Mouse (Mus musculus): Measurements from ENCODE around the gene Tyk2.
A peak's percentile ranks its signal among the peaks of the same experiment; 100 is the strongest.

The Tyk2 gene

DNA sequence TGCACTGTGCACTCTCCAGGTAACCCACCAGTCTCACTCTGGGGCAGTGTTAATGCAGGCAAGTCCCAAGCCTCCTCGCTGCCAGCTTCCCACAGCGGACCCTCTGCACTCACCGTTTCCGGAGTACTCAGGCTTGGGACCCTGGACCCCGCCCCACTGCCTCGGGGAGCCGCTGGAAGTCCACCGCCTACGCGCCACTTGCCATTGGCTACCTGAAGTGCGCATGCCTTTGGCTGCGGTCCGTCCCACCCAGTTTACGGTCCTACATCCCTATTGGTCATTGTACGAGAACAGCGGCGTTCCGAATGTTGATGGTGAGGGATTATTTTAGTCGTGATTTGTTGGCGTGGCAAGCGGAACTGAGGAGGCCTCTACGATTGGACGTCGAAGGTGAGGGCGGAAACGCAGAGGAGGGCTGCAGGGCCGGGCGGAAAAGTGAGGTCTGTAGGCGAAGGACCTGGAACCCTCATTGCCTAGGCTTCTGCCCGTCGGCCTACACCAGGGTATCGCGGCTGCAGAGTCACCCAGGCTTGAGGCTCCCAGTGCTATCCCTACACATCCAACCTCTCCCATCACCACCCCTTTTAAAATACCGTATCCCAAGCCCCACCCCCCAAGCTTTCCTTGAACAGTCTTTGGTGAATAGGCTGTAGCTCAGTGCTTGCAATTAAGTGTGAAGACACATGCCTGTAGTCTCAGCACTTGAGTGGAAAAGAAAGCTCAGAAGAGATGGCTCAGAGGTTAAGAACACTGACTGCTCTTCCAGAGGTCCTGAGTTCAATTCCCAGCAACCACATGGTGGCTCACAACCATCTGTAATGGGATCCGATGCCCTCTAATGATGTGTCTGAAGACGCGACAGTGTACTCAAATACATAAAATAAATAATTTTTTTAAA, at the start of gene Tyk2:
Gene Tyk2 (minus strand): TSS at position 185 of the 898 bp plus-strand sequence.
- DNase-seq (ENCODE audit: low spot score): peak; percentile 100

DNA sequence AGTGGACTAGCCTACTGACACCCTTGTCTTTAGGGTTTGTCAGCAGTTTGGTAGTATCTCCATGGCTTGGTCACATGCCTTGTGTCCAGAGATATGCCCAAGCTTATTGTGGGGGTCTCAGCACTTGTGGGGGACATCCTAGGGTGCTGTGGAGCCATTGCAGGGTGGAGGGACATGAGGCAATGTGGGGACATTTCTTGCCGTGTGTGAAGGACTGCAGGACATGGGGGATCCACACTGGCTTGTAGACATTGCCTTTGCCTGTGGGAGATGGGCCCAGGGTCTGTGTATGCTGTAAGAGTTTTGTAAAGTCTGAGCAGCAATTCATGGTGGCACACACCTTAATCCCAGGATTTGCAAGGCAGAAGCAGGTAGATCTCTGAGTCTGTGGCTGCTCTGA, 49.8 kb upstream of the Tyk2 start:
- no peak for DNase-seq (ENCODE audit: low spot score)

DNA sequence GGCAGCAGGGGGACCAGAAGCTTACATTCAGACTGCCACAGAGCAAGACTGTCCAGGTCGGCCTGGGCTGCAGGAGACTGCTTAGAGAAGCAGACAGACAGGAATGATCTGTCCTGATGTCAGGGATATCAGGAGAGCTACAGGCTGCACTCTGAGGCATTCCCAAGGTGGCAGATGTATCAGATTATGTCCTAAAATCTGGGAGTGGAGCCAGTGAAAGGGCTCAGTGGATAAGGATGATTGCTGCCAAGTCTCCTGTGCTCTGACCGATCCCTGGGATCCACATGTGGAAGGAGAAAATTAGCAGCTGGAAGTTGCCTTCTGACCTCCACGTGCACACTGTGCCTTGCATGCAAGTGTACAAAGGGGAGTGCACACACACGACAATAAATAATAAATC, 49.4 kb upstream of the Tyk2 start:
- no peak for DNase-seq (ENCODE audit: low spot score)

DNA sequence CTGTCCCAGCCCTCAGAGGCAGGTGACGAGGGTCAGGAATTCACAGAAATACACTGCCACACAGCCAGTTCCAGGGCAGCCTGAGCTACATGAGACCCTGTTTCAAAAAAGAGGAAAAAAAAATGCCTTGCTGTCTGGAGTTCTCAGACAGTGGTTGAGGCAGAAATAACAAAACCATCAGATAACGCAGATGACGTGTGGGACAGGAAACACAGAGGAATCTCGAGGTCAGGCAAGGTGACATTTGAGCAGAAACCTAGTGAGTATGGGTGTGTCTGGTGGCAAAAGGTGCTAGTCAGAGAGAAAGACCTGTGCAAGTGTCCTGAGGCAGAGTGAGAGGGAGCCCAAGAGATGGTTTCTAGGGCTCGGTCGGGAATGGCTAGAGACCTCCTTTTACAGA, 41.3 kb upstream of the Tyk2 start:
- no peak for DNase-seq (ENCODE audit: low spot score)

DNA sequence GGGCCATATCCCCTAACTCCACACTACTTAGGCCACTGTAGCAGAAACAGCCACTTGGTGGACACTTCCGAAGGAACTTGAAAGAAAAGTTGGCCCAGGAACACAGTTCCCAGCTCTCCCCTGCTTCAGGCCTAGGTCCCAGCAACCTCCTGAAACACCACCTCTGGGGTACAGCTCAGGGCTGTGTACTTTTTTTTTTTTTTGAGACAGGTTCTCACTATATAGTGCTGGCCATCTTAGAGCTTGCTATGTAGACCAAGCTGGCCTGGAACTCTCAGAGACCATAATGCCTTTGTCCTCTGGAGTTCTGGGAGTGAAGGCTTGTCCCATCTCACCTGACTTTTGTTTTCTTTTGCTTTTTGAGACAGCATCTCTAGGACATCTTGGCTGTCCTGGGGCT, 38.1 kb upstream of the Tyk2 start:
- no peak for DNase-seq (ENCODE audit: low spot score)

DNA sequence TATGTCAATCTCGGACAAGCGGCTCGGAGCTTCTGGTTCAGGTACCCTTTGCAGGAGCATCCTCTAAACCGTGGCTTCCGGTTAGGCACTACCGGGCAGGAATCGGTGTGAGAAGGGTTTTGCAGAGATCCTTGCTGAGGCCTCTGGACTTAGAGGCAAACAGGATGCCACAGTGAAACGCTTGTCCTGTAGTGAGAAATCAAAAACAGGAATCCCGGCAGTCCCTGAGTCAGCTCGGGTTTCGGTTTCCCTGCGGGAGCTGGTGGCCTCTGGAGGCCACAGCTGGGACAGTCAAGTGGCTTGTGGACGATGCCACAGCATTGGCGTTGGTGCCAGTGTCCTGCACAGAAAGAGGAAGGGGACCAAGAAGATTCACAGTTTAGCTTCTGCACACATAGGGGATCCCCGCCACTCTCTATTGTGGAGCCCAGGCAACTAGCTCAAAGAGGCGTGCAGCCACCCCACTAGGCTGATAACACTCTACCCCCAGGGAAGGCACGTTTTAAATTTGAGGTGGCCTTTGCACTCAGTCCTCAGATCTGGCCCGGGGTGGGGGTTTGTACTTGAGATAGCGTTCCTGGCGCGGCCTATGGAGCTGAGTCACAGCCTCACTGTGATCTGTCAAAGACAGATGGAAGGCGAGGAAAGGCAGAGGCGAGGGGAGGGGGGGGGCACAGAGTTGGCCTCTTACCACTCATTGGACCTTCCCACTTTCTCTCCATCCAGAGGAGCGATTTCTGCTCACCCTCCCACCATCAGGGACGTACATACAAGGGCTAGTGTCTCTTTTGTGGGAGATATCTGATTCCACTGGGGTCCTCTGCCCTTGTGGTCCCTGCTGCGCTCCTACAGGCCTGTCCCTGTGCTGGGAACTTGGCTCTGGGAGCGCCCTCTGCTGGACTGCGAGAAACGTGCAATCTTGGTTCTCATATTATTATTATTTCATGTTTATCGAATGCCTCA, 37.4 kb upstream of the Tyk2 start:
- peak; percentile 85 for DNase-seq (ENCODE audit: low spot score)

DNA sequence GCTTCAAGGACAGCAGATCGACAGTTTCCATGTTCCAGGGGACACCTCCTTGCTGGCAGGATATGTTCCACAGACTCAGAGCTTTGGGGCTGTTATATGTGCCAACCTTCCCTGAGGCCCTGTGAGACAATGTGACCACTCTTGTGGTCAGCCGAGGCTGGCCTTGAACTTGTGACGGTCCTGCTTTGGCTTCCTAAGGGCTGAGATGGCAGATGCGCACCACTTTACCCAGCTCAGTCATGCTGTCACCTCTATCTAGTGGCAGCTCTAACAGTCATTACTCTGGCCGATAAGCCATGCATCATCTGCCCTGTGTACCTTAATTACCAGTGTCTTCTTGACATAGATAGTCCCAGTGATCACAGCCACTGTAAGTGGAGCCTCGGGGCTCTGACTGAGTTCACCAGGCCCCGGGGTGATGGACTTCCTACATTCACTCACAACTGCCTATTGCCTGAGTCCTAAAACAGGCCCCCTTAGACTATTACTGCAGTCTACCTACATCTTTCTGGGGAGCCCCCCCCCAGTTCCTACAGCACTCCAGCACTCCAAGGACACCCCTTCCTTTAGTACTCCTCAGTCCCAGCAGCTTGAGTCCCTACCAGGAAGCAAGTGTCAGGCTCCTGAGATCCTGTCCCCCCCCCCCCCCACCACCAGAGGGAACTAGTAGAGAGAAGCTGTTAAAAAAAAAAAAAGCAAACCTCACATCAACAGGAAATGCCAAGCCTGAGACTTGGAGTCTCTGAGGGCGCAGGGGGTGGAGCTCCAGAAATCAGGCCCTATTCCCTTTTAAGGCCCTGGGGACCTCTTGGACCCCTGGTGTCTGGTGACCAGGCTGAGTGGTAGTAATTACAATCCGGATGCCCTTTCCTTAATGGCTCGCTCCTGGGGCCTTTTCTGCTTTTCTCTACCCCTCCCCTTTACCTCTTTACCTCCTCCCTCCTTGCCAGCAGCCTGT, 36.4 kb upstream of the Tyk2 start:
- DNase-seq (ENCODE audit: low spot score): peak; percentile 66

DNA sequence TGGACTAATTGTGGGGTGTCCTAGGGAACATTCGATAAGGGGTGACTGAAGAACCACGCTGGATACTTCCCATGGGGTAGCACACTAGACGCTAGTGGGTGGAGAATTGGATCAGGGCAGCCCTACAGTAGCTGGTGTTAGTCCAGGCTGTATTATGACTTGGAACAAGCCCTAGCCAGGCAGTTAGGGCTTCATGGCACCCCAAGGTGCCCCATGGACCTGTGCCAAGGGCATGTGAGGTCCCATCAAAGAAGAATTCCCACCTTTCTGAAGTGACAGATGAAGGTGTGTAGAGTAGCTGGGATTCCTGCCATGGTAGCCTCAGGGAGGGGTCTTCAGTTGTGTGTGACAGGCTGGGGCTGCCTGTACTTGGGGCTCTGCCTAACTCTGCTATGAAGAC, 35.5 kb upstream of the Tyk2 start:
- DNase-seq (ENCODE audit: low spot score): no peak

DNA sequence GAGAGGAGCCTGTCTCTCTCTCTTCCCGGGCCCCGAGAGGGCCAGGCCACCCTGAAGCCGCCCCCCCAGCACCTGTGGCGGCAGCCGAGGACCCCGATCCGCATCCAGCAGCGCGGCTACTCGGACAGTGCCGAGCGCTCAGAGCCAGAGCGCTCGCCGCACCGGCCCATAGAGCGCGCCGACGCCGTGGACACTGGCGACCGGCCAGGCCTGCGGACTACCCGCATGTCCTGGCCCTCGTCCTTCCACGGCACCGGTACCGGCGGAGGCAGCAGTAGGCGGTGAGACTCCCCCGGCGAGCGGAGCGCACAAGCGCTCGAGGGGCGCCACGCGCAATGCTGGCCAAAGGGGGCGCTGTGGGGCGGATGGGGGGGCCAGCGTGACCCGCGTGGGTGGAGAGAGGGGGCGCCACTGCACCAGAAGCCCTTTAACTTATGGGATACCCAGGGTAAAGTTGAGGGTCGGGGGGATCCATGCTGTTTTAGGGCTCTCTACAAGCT, 35.0 kb upstream of the Tyk2 start:
- DNase-seq (ENCODE audit: low spot score): no peak

DNA sequence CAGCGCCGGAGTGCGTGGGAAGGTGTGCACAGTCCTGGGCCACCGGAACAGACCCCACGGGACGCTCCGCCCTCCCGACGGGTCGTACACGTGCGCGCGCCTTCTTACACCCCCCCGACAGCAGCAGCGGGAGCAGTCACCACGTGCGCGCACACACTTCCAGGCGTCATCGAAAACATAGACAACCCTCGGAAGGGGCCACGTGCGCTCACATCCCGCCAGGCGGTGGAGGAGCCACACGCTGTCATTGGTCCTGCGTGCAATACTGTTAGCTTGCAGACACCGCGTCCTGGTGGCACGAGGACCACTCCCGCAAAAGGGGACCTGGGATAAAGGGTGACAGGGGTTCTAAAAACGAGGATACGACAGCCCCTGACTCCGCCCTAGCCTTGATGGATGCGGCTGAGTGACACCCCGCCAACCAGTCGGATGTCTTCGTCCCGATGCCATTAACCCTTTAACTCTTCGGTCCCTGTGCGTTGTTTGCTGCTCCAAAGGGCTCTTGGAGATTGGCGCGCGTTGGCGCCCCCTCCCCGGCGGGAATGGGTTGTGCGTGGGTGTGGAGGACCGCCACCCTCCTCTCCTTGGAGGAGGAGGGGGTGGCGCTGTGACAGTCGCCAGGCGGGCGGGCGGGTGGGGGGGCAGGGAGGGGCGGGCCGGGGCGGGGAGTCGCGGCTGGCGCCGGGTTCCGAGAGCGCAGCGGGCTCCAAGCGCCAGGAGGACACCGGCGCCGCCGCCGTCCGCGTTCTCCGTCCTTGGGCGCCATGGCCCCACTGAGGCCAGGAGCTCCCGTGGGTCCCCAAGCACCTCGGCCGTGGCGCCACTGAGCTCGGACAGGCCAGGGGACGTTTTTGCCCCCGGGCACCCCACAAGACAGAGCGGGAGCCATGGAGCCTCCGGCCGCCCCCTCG, 34.3 kb upstream of the Tyk2 start, which contains the start of gene Pde4a:
Gene Pde4a (plus strand): TSS at position 674 of the 911 bp plus-strand sequence.
- DNase-seq (ENCODE audit: low spot score): peak; percentile 75

DNA sequence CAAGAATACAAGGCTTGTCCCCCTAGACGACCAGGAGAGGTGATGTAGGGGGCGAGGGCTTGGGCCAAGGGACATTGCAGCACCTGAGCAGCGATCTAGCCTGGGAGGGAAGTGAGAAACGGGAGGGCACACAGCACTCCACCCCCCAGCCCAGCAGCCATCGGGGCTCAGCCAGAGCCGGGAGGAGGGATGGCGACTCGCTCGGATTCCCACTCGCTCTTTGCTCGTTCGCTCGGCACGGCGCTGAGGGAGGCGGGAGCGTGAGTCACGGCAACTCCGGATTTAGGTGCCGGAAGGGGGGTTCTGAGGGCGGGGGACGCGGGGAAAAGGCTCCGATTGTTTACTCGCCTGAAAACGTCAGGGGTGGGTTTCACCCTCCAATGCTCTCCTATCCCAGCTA, 33.0 kb upstream of the Tyk2 start:
- DNase-seq (ENCODE audit: low spot score): peak; percentile 33

DNA sequence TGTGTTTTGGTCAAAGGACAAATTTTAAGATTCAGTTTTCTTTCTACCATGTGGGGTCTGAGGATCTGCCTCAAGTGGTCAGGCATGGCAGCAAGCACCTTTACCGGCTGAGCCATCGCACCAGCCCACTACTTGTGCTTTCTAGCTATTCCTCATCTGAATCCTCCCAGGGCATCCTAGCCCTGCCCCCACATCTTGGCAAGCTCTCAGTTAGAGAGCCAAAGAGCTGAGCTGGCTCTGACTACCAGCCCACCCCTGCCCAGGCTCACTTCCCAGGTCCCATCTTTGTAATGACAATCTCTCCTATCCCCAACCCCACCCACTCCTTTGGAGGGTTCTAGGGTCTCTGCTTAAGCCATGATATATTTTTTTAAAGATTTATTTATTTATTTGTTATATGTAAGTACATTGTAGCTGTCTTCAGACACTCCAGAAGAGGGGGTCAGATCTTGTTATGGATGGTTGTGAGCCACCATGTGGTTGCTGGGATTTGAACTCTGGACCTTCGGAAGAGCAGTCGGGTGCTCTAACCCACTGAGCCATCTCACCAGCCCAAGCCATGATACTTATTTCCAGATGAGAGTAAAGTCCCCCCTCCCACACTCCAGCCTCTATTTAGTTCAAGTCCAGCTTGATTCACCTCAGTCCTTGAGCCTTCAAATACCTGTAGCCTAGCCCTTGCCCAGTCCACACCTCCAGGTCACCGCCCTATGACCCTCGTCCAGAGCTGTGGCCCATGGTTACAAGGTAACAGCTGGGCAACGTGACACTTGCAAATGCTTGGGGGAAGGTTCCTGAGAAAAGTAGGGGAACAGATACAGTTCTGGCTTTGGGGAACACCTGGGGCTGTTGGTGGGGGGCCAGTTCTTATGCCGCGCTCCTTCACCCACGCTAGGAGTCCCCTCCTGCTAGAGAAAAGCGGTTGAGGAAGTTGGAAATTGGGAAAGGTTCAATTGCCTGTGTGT, 32.3 kb upstream of the Tyk2 start:
- no peak for DNase-seq (ENCODE audit: low spot score)

DNA sequence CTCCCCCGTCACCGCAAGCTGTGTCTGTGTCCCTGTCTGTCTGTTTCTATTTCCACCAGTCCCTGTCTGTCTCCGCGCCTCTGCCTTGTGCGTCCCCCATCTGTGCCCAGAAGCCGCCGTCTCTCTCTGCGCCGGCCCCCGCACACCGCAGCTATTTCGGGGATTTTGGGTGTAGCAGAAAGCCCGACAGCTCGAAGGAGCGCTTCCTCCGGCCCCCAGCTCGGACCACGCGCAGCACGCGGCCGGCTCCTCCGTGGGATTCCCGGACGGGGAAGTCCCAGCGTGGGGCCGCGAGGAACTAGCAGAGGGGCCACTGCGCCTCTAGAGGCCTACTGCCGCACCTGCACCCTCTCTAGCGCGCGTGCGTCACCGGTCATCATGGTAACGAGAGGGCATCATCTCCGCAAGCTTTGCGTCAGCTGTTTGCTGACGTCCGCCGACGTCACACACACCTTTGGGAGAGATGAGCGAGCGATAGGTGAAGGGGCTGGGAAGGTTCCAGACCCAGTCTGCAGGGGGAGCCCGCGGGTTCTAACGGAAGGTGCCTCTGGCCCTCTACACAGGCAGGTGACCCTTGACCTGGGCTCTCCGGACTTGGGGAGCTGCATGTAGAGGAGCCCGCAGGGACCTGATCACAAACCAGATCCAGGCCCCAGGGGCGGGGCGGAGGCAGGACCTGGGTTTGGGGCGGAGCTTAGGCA, 30.3 kb upstream of the Tyk2 start:
- peak; percentile 94 for DNase-seq (ENCODE audit: low spot score)

DNA sequence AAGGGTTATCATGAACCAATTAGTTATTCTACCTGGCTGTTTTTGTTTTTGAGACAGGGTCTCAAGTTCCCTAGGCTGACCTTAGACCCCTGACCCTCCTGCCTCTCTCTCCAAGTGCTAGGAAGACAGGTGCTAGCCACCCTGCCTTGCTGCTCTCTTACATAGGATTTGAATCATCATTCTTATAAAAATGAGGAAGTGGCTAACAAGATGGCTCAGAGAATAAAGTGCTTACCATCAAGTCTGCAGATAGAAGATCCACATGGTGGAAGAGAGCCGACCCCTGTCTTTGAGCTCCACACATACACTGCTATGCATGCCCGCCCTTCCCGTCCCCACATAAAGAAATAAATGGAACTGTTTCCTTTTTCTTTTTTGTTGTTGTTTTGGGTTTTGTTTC, 23.7 kb upstream of the Tyk2 start:
- no peak for DNase-seq (ENCODE audit: low spot score)

DNA sequence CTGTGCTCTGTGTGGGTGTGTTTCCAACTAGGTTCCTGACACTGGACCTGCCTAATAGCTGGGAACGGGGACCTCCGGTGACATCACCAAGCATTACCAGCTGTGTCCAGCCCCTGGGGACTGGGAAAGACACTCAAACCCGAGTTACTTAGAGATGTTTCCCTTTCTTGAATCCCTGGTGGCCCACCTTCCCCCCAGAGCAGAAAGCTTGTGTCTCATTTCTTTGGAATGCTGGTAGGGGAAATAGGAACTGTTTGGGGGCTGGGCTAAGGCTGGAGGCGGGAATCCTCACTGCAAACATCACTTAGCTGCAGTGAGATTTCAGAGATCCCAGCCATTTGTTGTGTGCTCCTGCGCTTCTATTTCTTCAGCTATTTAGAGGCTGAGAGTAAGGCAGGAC, 22.8 kb upstream of the Tyk2 start:
- DNase-seq (ENCODE audit: low spot score): peak; percentile 52

DNA sequence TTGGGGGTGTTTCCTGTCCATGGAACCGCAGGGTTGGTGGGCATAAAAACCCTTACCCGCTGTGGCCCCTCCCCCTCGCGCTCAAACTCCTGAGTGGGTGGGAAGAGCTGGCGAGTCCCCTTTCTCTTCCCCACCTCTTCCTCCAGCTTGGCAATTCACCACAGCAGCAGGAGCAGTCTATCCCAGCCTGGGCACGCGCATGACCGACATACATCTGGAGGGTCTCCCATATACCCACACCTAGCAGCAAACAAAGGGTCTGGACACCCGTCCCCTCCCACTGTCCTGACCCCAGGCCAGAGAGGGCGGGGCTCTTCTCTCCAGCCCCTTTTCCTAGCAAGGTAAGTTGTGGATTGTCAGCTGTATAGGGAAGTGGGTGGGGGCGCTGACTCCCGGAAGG, 22.3 kb upstream of the Tyk2 start:
- no peak for DNase-seq (ENCODE audit: low spot score)

DNA sequence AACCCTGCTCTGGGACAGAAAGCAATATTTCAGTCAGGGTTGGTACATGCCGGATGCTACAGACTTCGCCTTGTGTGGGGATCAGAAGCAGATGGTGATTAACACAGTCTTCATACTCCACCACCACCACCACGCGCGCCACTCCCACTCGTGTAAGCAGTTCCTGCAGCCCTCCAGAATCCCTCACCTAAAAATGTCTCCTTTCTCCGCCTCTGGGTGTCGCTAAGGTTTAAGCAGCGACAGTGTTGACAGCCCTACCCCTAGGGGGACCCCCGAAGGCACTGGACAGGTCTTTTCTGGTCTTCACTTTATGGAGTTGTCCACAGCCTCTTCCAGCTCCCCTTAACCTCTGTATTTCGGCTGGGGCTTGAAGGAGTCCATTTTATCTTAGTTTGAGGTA, 21.7 kb upstream of the Tyk2 start:
- peak; percentile 78 for DNase-seq (ENCODE audit: low spot score)

DNA sequence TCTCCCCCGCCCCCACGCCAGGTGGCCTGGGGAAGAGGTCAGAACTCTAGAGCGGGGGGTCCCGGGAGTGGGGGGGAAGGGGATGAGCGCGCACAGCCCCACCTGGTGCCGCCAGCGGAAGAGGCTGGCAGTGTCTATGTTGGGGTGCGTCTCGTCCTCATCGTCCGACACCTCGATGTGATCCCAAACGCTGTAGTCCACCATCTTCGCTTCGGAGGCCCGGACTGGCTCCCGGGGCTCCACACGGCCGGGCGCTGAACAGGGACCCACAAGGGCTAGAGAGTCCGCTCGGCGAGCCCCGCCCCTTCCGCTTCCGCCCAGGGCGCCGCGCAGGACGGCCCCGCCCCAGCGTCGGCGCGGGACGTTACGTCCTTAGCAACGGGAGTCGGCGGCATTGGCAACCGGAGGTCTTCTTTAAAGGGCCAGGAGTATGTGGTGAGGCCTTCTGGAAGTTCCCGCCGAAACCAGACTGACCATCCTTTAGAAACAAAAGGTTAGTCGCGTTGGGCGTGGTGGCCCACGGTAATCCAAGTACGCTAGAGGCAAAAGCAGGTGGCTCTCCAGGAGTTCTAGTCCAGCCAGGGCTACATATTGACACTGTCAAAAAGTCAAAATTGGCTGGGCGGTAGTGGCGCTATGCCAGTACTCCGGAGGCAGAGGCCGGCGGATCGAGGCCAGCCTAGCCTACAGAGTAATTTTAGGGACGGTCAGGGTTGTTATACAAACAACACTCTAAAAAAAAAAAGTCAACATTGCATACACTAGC, 18.8 kb upstream of the Tyk2 start, which contains the start of gene Cdc37:
Gene Cdc37 (minus strand): TSS at position 329 of the 766 bp plus-strand sequence.
- peak; percentile 97 for DNase-seq (ENCODE audit: low spot score)
